Mouse (Mus musculus): ENCODE results near the gene Cep72. TPM values are rescaled to one million over a fixed set of nuclear protein-coding genes. Genes with fewer than 3 reads are reported as not detected.

Cep72 gene
- total RNA-seq, 2 experiments from 2014 or later = 2.0 to 2.8 TPM

- no peak for DNase-seq
- intact Hi-C loops (cut with DNase I) = no loop called here
Measured at GRCm38 (mm10) chr13:73990761-73991160, 71.3 kb downstream of the Cep72 start.

DNA sequence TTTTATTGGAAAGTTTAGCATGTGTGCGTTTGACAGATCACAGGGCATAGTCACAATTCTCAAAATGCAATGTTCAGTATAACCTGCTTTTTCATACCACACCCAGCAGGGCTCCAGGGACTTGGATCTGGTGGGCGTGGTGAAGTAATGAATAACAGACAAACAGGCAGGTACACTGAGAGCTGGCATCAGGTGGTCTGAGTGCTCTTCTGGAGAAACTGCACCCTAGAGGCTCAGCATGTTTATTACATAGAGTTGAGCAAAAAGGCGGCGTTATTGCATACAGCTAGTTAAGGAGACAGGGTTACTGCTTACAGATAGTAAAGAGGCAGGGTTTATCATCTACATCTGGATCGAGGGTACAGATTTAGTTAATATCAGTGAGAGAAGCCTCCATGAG is 71.8 kb downstream of the Cep72 start:
- DNase-seq = no peak
- intact Hi-C loops (cut with DNase I) = no loop called here

Other genes starting within 250 kb of the Cep72 start
- 1 to 10 TPM; 3.0 to 3.4 TPM for gene Nkd2, start 214.7 kb downstream of the Cep72 start, total RNA-seq (2021)
- gene Trip13, start 124.5 kb downstream of the Cep72 start, total RNA-seq (2021) = 1 to 10 TPM; 3.0 to 4.0 TPM
- gene Brd9, start 124.5 kb downstream of the Cep72 start, total RNA-seq (2021) = 10 to 100 TPM; 30.9 to 32.1 TPM
- not detected for gene Zdhhc11, start 98.4 kb downstream of the Cep72 start, total RNA-seq (2021)
- gene Tppp, start 52.9 kb downstream of the Cep72 start, total RNA-seq (2021) = 10 to 100 TPM; 15.9 to 17.2 TPM
- under 1 TPM; 0.65 to 0.74 TPM for gene Slc9a3, start 59.2 kb upstream of the Cep72 start, total RNA-seq (2021)
- gene Exoc3, start 146.4 kb upstream of the Cep72 start, total RNA-seq (2021) = 10 to 100 TPM; 54.4 to 57.3 TPM
- 1 to 10 TPM in 1 of 2 experiments, under 1 TPM in 1; 0.98 to 1.6 TPM for gene Ahrr, start 230.0 kb upstream of the Cep72 start, total RNA-seq (2021)